Comparison of ENCODE assay signal across 28 mouse cellular contexts in genomic region chr1:131045723-131046355, GRCm38 (mm10). TPM values are rescaled to one million over a fixed set of nuclear protein-coding genes. Genes with fewer than 3 reads are reported as not detected.
DNase-seq lines count a peak whose midpoint lies in the region; ATAC-seq and TF ChIP-seq lines count a peak whose summit lies in the region.
"Had no signal": no experiment of that assay in that cellular context is flagged by ENCODE, and none has a peak within 500 bp of the region (broad histone marks: within the 10 kb centered on the region; RNA-seq: fewer than 3 reads in every experiment).

No protein-coding gene starts in this region.

- TF ChIP-seq POLR2A in heart, adult 2 months (IDR thresholded peaks at IDR 0.05; ENCODE audit: insufficient read depth, low read depth, low read length) = no peak
- TF ChIP-seq POLR2A in myocyte (IDR thresholded peaks at IDR 0.05; ENCODE audit: insufficient read length, low read depth) = no peak

- WGBS in heart, embryonic 10.5 days = 82% methylated on average over 2 of the region's 2 CpGs
- 73% methylated on average over 2 of the region's 2 CpGs for WGBS in heart, adult 2 months
- WGBS in lung, postnatal 0 days = 66% methylated on average over 2 of the region's 2 CpGs

- 0 out of 2 replicates have a peak overlapping the region, but pooled peaks have one; percentile 30 for H3K27ac ChIP-seq in heart, embryonic 10.5 days
- H3K27ac ChIP-seq in heart, adult 2 months = no peak overlapping the region
- H3K27ac ChIP-seq in lung, postnatal 0 days (ENCODE audit: low read length) = no peak overlapping the region
- H3K27ac ChIP-seq: embryonic facial prominence, embryonic 15.5 days; forebrain, embryonic 10.5 days; gastrocnemius, adult 2 months; hindbrain, embryonic 12.5 days; hindbrain, postnatal 0 days had no signal

- no peak overlapping the region for H3ac ChIP-seq in myocyte (ENCODE audit: control insufficient read depth, insufficient read length)

- no peak overlapping the region for H3K4me2 ChIP-seq in lung, postnatal 0 days (replicated peaks; ENCODE audit: low read depth, low read length)
- H3K4me2 ChIP-seq in myocyte (ENCODE audit: low read depth) = no peak overlapping the region
- H3K4me2 ChIP-seq: embryonic facial prominence, embryonic 15.5 days; hindbrain, embryonic 12.5 days had no signal

- TF ChIP-seq CTCF in heart, adult 2 months (IDR thresholded peaks at IDR 0.05) = no peak
- TF ChIP-seq CTCF in lung, postnatal 0 days (IDR thresholded peaks at IDR 0.05) = no peak

- no peaks in the 10 kb centered on the region for H3K36me3 ChIP-seq in heart, embryonic 10.5 days
- no peaks in the 10 kb centered on the region for H3K36me3 ChIP-seq in heart, adult 2 months (ENCODE audit: control insufficient read depth, insufficient read depth, low read length)
- no peaks in the 10 kb centered on the region for H3K36me3 ChIP-seq in lung, postnatal 0 days (ENCODE audit: insufficient read depth, low read length)
- no peaks in the 10 kb centered on the region for H3K36me3 ChIP-seq in myocyte (ENCODE audit: control insufficient read depth, insufficient read depth)
- H3K36me3 ChIP-seq: embryonic facial prominence, embryonic 15.5 days; forebrain, embryonic 10.5 days; hindbrain, embryonic 12.5 days had no signal

- no peak for TF ChIP-seq EP300 in heart, adult 2 months (IDR thresholded peaks at IDR 0.05; ENCODE audit: insufficient read depth, low read depth, low read length)
- no peak for TF ChIP-seq EP300 in lung, postnatal 0 days (IDR thresholded peaks at IDR 0.05)

- no peaks in the 10 kb centered on the region for H3K9me3 ChIP-seq in heart, embryonic 10.5 days
- no peaks in the 10 kb centered on the region for H3K9me3 ChIP-seq in lung, postnatal 0 days (ENCODE audit: low read length)
- H3K9me3 ChIP-seq: embryonic facial prominence, embryonic 15.5 days; forebrain, embryonic 10.5 days; hindbrain, embryonic 12.5 days had no signal

- no peak for DNase-seq in heart, embryonic 10.5 days (ENCODE audit: low spot score)
- no peak for DNase-seq in heart, adult 2 months
- no peak for DNase-seq in lung, postnatal 0 days (ENCODE audit: low spot score)
- no peak for DNase-seq in lung, postnatal 10 days
- DNase-seq in left cerebral cortex, postnatal 4 days = no peak
- no peak for DNase-seq in right cerebral cortex, postnatal 25 days
- DNase-seq: adrenal gland, postnatal 10 days; cerebellum, adult 11 months; cerebellum, adult 8-10 months; cerebellum, postnatal 14 days; embryo, embryonic 11 days; gastrocnemius, adult 2 months; gastrocnemius, postnatal 25 days; heart, postnatal 4 days had no signal

- H3K27me3 ChIP-seq in heart, embryonic 10.5 days (ENCODE audit: insufficient read depth, poor library complexity, severe bottlenecking) = no peaks in the 10 kb centered on the region
- H3K27me3 ChIP-seq in heart, adult 2 months (ENCODE audit: control insufficient read depth, insufficient read depth, low read length) = no peaks in the 10 kb centered on the region
- no peaks in the 10 kb centered on the region for H3K27me3 ChIP-seq in lung, postnatal 0 days (replicated peaks; ENCODE audit: insufficient read depth, low read length)
- H3K27me3 ChIP-seq in myocyte (ENCODE audit: control insufficient read depth, insufficient read depth, insufficient read length) = no peaks in the 10 kb centered on the region
- H3K27me3 ChIP-seq: embryonic facial prominence, embryonic 15.5 days; hindbrain, embryonic 12.5 days had no signal

- H3K79me2 ChIP-seq in heart, adult 2 months (replicated peaks; ENCODE audit: control insufficient read depth, insufficient read depth, low read length) = no peaks in the 10 kb centered on the region
- H3K79me2 ChIP-seq in myocyte (ENCODE audit: control insufficient read depth, insufficient read depth) = no peaks in the 10 kb centered on the region

- no peak overlapping the region for H3K4me3 ChIP-seq in heart, embryonic 10.5 days
- H3K4me3 ChIP-seq in heart, adult 2 months = no peak overlapping the region
- no peak overlapping the region for H3K4me3 ChIP-seq in lung, postnatal 0 days (ENCODE audit: low read depth, low read length)
- H3K4me3 ChIP-seq in myocyte = no peak overlapping the region
- H3K4me3 ChIP-seq: embryonic facial prominence, embryonic 15.5 days; erythroblast, embryonic 14.5 days; forebrain, embryonic 10.5 days; gastrocnemius, adult 2 months; hindbrain, embryonic 12.5 days had no signal

- ATAC-seq in lung, postnatal 0 days = peak; percentile 19; the same call in 1 of the 2 replicates
- ATAC-seq: forebrain, embryonic 14.5 days; hindbrain, postnatal 0 days had no signal

- no peak overlapping the region for H3K9ac ChIP-seq in heart, adult 2 months (ENCODE audit: low read depth, low read length)
- no peak overlapping the region for H3K9ac ChIP-seq in lung, postnatal 0 days (replicated peaks; ENCODE audit: low read depth)
- H3K9ac ChIP-seq: embryonic facial prominence, embryonic 15.5 days; hindbrain, embryonic 12.5 days had no signal

- intact Hi-C loops in heart, adult 2 months (cut with DNase I) = no loop called here
- intact Hi-C loops in left cerebral cortex, postnatal 4 days (cut with DNase I) = no loop called here

- peaks cover 19% of the 10 kb centered on the region; the same call in 1 of the 2 replicates for H3K4me1 ChIP-seq in heart, embryonic 10.5 days
- no peaks in the 10 kb centered on the region for H3K4me1 ChIP-seq in heart, adult 2 months (ENCODE audit: control insufficient read depth, insufficient read depth, low read length)
- no peaks in the 10 kb centered on the region for H3K4me1 ChIP-seq in lung, postnatal 0 days (ENCODE audit: insufficient read depth, low read depth, low read length)
- H3K4me1 ChIP-seq: forebrain, embryonic 10.5 days had no signal

TF ChIP-seq in myocyte, 11 proteins besides CTCF, POLR2A, EP300 and RAD21:
- no peak for TF ChIP-seq CEBPB (IDR thresholded peaks at IDR 0.05; ENCODE audit: insufficient read depth, poor library complexity, severe bottlenecking)
- TF ChIP-seq MYOG (IDR thresholded peaks at IDR 0.05; ENCODE audit: control insufficient read depth in 1 of 3, insufficient read depth in 1 of 3, insufficient read length in 2 of 3, low read depth in 2 of 3) = no peak
- peak; percentile 61 for TF ChIP-seq POLR2AphosphoS2 (IDR thresholded peaks at IDR 0.05; ENCODE audit: insufficient read length, low read depth)

RNA-seq across cellular contexts. Expression of gene Il10, which starts 26.2 kb away (rescaled TPM):
- polyA plus RNA-seq in heart, embryonic 10.5 days (2016; fragmentation: Nextera tagmentation; extraction: Ambion mirVana) = not detected in 2 replicates
- total RNA-seq in heart, adult 2 months (2021) = not detected
- not detected in 2 replicates for polyA plus RNA-seq in heart, adult 2 months (2012; rRNA removed)
- polyA plus RNA-seq in lung, postnatal 0 days (2015; fragmentation: Nextera tagmentation; extraction: Ambion mirVana) = not detected in 2 replicates
- polyA plus RNA-seq in myocyte (2012; fragmentation: generic; extraction: Trizol) = not detected
- under 1 TPM in 1 of 2 experiments, not detected in 1; 0.26 TPM for total RNA-seq in left cerebral cortex, postnatal 4 days (2021)
- total RNA-seq: adrenal gland, postnatal 10 days; adrenal gland, postnatal 4 days; common myeloid progenitor, adult 5-6 weeks; gastrocnemius, adult 2 months; gastrocnemius, postnatal 25 days; granulocyte monocyte progenitor cell, adult 5-6 weeks; heart, postnatal 4 days; hindbrain, postnatal 0 days had no signal
- polyA plus RNA-seq: brain, embryonic 14.5 days; embryonic facial prominence, embryonic 11.5 days; embryonic facial prominence, embryonic 15.5 days; erythroblast, embryonic 14.5 days; forebrain, embryonic 10.5 days; forebrain, embryonic 14.5 days; heart, embryonic 14.5 days; hindbrain, embryonic 12.5 days; hindbrain, postnatal 0 days; intestine, embryonic 14.5 days had no signal

RNA-seq across cellular contexts. Expression of gene Mapkapk2, which starts 51.8 kb away (rescaled TPM):
- polyA plus RNA-seq in heart, embryonic 10.5 days (2016; fragmentation: Nextera tagmentation; extraction: Ambion mirVana) = 59.2 and 60.3 TPM in 2 replicates
- total RNA-seq in heart, adult 2 months (2021) = 100 to 1,000 TPM; 283 to 363 TPM
- polyA plus RNA-seq in heart, adult 2 months (2012; rRNA removed) = 196 and 305 TPM in 2 replicates
- polyA plus RNA-seq in lung, postnatal 0 days (2015; fragmentation: Nextera tagmentation; extraction: Ambion mirVana) = 62.4 and 65.0 TPM in 2 replicates
- polyA plus RNA-seq in myocyte (2012; fragmentation: generic; extraction: Trizol) = 123 TPM
- 10 to 100 TPM; 32.1 to 35.4 TPM for total RNA-seq in left cerebral cortex, postnatal 4 days (2021)
